Mouse (Mus musculus) neural tube, embryonic 10.5 days (tissue): ENCODE data around the gene Gm11627.

Experiments used
- DNase-seq: peaks from one replicate; pipeline ENCODE4 v3.0.0-alpha.2; 2017; ENCODE audit warnings: low spot score; ENCODE audit errors: extremely low spot score

Gene Gm11627

GRCm38 (mm10) chr11:102603496-102603850 lies 24.2 kb upstream of the Gm11627 start:
- no peak for DNase-seq

- peak; percentile 82 for DNase-seq
Observed at GRCm38 (mm10) chr11:102602816-102603495, 23.7 kb upstream of the Gm11627 start.

GRCm38 (mm10) chr11:102599912-102600311 lies 20.7 kb upstream of the Gm11627 start:
- DNase-seq, result no peak

- peak; percentile 76 for DNase-seq
Observed at GRCm38 (mm10) chr11:102595341-102595820, 16.1 kb upstream of the Gm11627 start.

- DNase-seq, result no peak
Observed at GRCm38 (mm10) chr11:102587554-102587953, 8.3 kb upstream of the Gm11627 start.

- no peak for DNase-seq
Observed at GRCm38 (mm10) chr11:102586445-102587130, 7.3 kb upstream of the Gm11627 start.

- no peak for DNase-seq
Observed at GRCm38 (mm10) chr11:102582736-102583135, 3.5 kb upstream of the Gm11627 start.

GRCm38 (mm10) chr11:102582016-102582610 lies 2.9 kb upstream of the Gm11627 start:
- DNase-seq, result no peak

GRCm38 (mm10) chr11:102581281-102582015 lies 2.2 kb upstream of the Gm11627 start:
- DNase-seq, result peak; percentile 35

GRCm38 (mm10) chr11:102580034-102580330 lies 721 bp upstream of the Gm11627 start:
- no peak for DNase-seq

GRCm38 (mm10) chr11:102578341-102579118 lies 731 bp downstream of the Gm11627 start:
- DNase-seq, result peak; percentile 91

- no peak for DNase-seq
Observed at GRCm38 (mm10) chr11:102576050-102576754, 3.1 kb downstream of the Gm11627 start.

GRCm38 (mm10) chr11:102575034-102575433 lies 4.2 kb downstream of the Gm11627 start:
- DNase-seq, result no peak

GRCm38 (mm10) chr11:102572866-102573663 lies 6.2 kb downstream of the Gm11627 start:
- peak; percentile 96 for DNase-seq

GRCm38 (mm10) chr11:102568756-102569377 lies 10.4 kb downstream of the Gm11627 start:
- no peak for DNase-seq

GRCm38 (mm10) chr11:102568191-102568590 lies 11.1 kb downstream of the Gm11627 start:
- no peak for DNase-seq

GRCm38 (mm10) chr11:102567723-102568122 lies 11.5 kb downstream of the Gm11627 start:
- no peak for DNase-seq

- DNase-seq, result no peak
Observed at GRCm38 (mm10) chr11:102567157-102567556, 12.1 kb downstream of the Gm11627 start.

- no peak for DNase-seq
Observed at GRCm38 (mm10) chr11:102566290-102566689, 13.0 kb downstream of the Gm11627 start.
